Mouse (Mus musculus): ENCODE data around the gene Cspg5. TPM values are rescaled to one million over a fixed set of nuclear protein-coding genes. Genes with fewer than 3 reads are reported as not detected.

Cspg5 gene
- polyA plus RNA-seq, 1 experiment from 2014 or later: 2.4 TPM

- no peaks in the 10 kb centered on the region for H3K27me3 ChIP-seq (replicated peaks; ENCODE audit: control insufficient read depth, insufficient read depth, low read length)
- no peak for ATAC-seq
- H3K9me3 ChIP-seq (ENCODE audit: control insufficient read depth, low read length): no peaks in the 10 kb centered on the region
- no peak overlapping the region for H3K9ac ChIP-seq (ENCODE audit: low read depth, low read length)
- no peaks in the 10 kb centered on the region for H3K4me1 ChIP-seq (ENCODE audit: control insufficient read depth, insufficient read depth, low read length)
- H3K4me3 ChIP-seq (ENCODE audit: low read length): no peak overlapping the region
- H3K36me3 ChIP-seq (ENCODE audit: control insufficient read depth, insufficient read depth, low read length): no peaks in the 10 kb centered on the region
- no peak overlapping the region for H3K4me2 ChIP-seq (ENCODE audit: low read depth, low read length)
- no peak overlapping the region for H3K27ac ChIP-seq (ENCODE audit: low read length)
- 96% methylated on average over 1 of the region's 1 CpGs for WGBS
Observed at GRCm38 (mm10) chr9:110229112-110229511, 14.5 kb upstream of the Cspg5 start.

DNA sequence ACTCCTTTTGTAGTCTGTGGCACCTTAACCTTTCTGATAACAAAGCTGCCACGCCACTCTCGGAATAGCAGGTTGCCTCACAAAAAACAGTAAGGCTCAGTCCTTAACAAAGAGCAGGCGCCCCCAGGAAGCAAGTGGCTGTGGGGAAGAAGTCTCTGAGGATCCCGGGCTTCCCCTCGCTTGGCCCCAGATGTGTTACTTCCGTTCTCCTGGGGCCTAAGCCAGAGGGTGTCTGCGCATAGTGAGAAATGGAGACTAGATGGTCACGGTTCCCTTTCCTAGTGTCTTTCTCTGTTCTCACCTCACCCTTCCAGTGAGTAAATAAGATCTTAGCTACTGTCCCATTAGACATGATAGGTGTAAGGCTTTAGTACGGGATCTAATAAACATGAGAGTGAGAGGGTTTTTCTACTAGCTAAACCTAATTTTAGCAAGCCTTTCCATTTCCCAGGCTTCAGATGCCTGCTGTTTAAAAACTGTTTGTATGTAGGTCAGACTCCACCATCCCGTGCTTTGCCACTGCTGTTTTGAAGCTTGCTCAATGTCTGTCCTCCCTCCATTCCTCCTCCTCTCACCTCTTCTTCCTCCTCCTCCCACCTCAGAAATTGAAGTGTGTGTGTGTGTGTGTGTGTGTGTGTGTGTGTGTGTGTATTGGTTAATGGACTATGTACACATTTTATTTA, 13.9 kb upstream of the Cspg5 start:
- Histone ChIP-seq H3K27ac (ENCODE audit: low read length) (no peak overlapping the region), H3K4me2 (ENCODE audit: low read depth, low read length) (no peak overlapping the region), H3K9me3 (ENCODE audit: control insufficient read depth, low read length) (no peaks in the 10 kb centered on the region), H3K36me3 (ENCODE audit: control insufficient read depth, insufficient read depth, low read length) (no peaks in the 10 kb centered on the region), H3K27me3 (replicated peaks; ENCODE audit: control insufficient read depth, insufficient read depth, low read length) (no peaks in the 10 kb centered on the region), H3K4me1 (ENCODE audit: control insufficient read depth, insufficient read depth, low read length) (no peaks in the 10 kb centered on the region), H3K4me3 (ENCODE audit: low read length) (no peak overlapping the region), H3K9ac (ENCODE audit: low read depth, low read length) (no peak overlapping the region)
- no peak for ATAC-seq
- WGBS: 80% methylated on average over 10 of the region's 10 CpGs

- Histone ChIP-seq H3K9ac (ENCODE audit: low read depth, low read length) (no peak overlapping the region), H3K4me1 (ENCODE audit: control insufficient read depth, insufficient read depth, low read length) (no peaks in the 10 kb centered on the region), H3K4me2 (ENCODE audit: low read depth, low read length) (no peak overlapping the region), H3K27me3 (replicated peaks; ENCODE audit: control insufficient read depth, insufficient read depth, low read length) (no peaks in the 10 kb centered on the region), H3K36me3 (ENCODE audit: control insufficient read depth, insufficient read depth, low read length) (peaks cover 8% of the 10 kb centered on the region), H3K27ac (ENCODE audit: low read length) (no peak overlapping the region), H3K9me3 (ENCODE audit: control insufficient read depth, low read length) (no peaks in the 10 kb centered on the region), H3K4me3 (ENCODE audit: low read length) (no peak overlapping the region)
- ATAC-seq: no peak
- WGBS: 84% methylated on average over 16 of the region's 16 CpGs
Observed at GRCm38 (mm10) chr9:110230395-110231071, 13.1 kb upstream of the Cspg5 start.

GRCm38 (mm10) chr9:110234962-110235361, 8.6 kb upstream of the Cspg5 start:
- Histone ChIP-seq H3K4me1 (ENCODE audit: control insufficient read depth, insufficient read depth, low read length) (no peaks in the 10 kb centered on the region), H3K4me2 (ENCODE audit: low read depth, low read length) (no peak overlapping the region), H3K27me3 (replicated peaks; ENCODE audit: control insufficient read depth, insufficient read depth, low read length) (no peaks in the 10 kb centered on the region), H3K27ac (ENCODE audit: low read length) (no peak overlapping the region), H3K4me3 (ENCODE audit: low read length) (no peak overlapping the region), H3K9me3 (ENCODE audit: control insufficient read depth, low read length) (no peaks in the 10 kb centered on the region), H3K9ac (ENCODE audit: low read depth, low read length) (no peak overlapping the region), H3K36me3 (ENCODE audit: control insufficient read depth, insufficient read depth, low read length) (peaks cover 16% of the 10 kb centered on the region)
- 95% methylated on average over 6 of the region's 6 CpGs for WGBS
- no peak for ATAC-seq

DNA sequence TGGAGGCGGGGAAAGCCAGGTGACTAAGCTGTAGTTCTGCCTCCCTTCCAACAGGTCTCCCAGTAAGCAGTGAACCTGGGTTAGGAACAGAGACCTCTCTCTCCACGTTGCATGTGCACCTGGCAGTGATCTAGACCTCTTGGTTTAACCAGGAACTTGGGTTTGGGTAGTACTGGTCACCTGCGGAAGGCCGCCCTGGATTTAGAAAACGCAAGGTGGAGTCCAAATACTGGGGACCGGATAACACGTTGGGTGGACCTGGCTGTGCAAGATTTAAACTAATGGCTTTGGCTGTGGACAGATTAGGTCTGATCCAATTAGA, 945 bp downstream of the Cspg5 start:
- Histone ChIP-seq H3K27ac (ENCODE audit: low read length) (no peak overlapping the region), H3K27me3 (replicated peaks; ENCODE audit: control insufficient read depth, insufficient read depth, low read length) (peaks cover 4% of the 10 kb centered on the region; the same call in 1 of the 2 replicates), H3K9me3 (ENCODE audit: control insufficient read depth, low read length) (no peaks in the 10 kb centered on the region), H3K9ac (ENCODE audit: low read depth, low read length) (peak overlapping the region; percentile 66; the same call in 1 of the 2 replicates), H3K4me2 (ENCODE audit: low read depth, low read length) (peak overlapping the region; percentile 99), H3K4me1 (ENCODE audit: control insufficient read depth, insufficient read depth, low read length) (peaks cover 13% of the 10 kb centered on the region), H3K4me3 (ENCODE audit: low read length) (peak overlapping the region; percentile 74), H3K36me3 (ENCODE audit: control insufficient read depth, insufficient read depth, low read length) (0 out of 2 replicates have a peak, but pooled peaks cover 5% of the 10 kb centered on the region)
- 16% methylated on average over 7 of the region's 7 CpGs for WGBS
- no peak for ATAC-seq

- H3K36me3 ChIP-seq (ENCODE audit: control insufficient read depth, insufficient read depth, low read length): 0 out of 2 replicates have a peak, but pooled peaks cover 5% of the 10 kb centered on the region
- peak; percentile 42 for ATAC-seq
- peaks cover 16% of the 10 kb centered on the region for H3K4me1 ChIP-seq (ENCODE audit: control insufficient read depth, insufficient read depth, low read length)
- peak overlapping the region; percentile 99 for H3K4me2 ChIP-seq (ENCODE audit: low read depth, low read length)
- peak overlapping the region; percentile 74 for H3K4me3 ChIP-seq (ENCODE audit: low read length)
- under 1% methylated on average over 72 of the region's 93 CpGs for WGBS
- no peak overlapping the region for H3K27ac ChIP-seq (ENCODE audit: low read length)
- peaks cover 4% of the 10 kb centered on the region; the same call in 1 of the 2 replicates for H3K27me3 ChIP-seq (replicated peaks; ENCODE audit: control insufficient read depth, insufficient read depth, low read length)
- H3K9me3 ChIP-seq (ENCODE audit: control insufficient read depth, low read length): no peaks in the 10 kb centered on the region
- peak overlapping the region; percentile 66 for H3K9ac ChIP-seq (ENCODE audit: low read depth, low read length)
Observed at GRCm38 (mm10) chr9:110244889-110245589, 1.5 kb downstream of the Cspg5 start.

- WGBS: 1% methylated on average over 36 of the region's 40 CpGs
- ATAC-seq: peak; percentile 78
Observed at GRCm38 (mm10) chr9:110245590-110246320, 2.2 kb downstream of the Cspg5 start.

DNA sequence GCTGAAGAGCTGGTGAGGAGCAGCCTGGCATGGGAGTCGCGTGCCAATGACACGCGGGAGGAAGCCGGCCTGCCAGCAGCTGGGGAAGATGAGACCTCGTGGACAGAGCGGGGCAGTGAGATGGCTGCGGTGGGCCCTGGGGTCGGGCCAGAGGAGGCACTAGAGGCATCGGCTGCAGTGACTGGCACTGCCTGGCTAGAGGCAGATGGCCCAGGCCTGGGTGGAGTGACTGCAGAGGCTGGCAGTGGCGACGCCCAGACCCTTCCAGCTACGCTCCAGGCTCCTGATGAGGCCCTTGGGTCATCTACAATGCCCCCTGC, 2.7 kb downstream of the Cspg5 start:
- H3K9ac ChIP-seq (ENCODE audit: low read depth, low read length): 0 out of 2 replicates have a peak overlapping the region, but pooled peaks have one; percentile 66
- no peak overlapping the region for H3K27ac ChIP-seq (ENCODE audit: low read length)
- H3K27me3 ChIP-seq (replicated peaks; ENCODE audit: control insufficient read depth, insufficient read depth, low read length): peaks cover 4% of the 10 kb centered on the region; the same call in 1 of the 2 replicates
- ATAC-seq: peak; percentile 11; the same call in 1 of the 2 replicates
- H3K4me3 ChIP-seq (ENCODE audit: low read length): peak overlapping the region; percentile 74
- 38% methylated on average over 13 of the region's 13 CpGs for WGBS
- H3K9me3 ChIP-seq (ENCODE audit: control insufficient read depth, low read length): no peaks in the 10 kb centered on the region
- H3K4me1 ChIP-seq (ENCODE audit: control insufficient read depth, insufficient read depth, low read length): peaks cover 16% of the 10 kb centered on the region
- H3K4me2 ChIP-seq (ENCODE audit: low read depth, low read length): peak overlapping the region; percentile 99
- H3K36me3 ChIP-seq (ENCODE audit: control insufficient read depth, insufficient read depth, low read length): 0 out of 2 replicates have a peak, but pooled peaks cover 3% of the 10 kb centered on the region

More at GRCm38 (mm10) chr9:110245590-110246320, 2.2 kb downstream of the Cspg5 start:
- Histone ChIP-seq H3K4me2 (ENCODE audit: low read depth, low read length) (peak overlapping the region; percentile 99), H3K9ac (ENCODE audit: low read depth, low read length) (peak overlapping the region; percentile 66), H3K4me3 (ENCODE audit: low read length) (peak overlapping the region; percentile 74), H3K36me3 (ENCODE audit: control insufficient read depth, insufficient read depth, low read length) (0 out of 2 replicates have a peak, but pooled peaks cover 5% of the 10 kb centered on the region), H3K4me1 (ENCODE audit: control insufficient read depth, insufficient read depth, low read length) (peaks cover 16% of the 10 kb centered on the region), H3K27me3 (replicated peaks; ENCODE audit: control insufficient read depth, insufficient read depth, low read length) (peaks cover 4% of the 10 kb centered on the region; the same call in 1 of the 2 replicates), H3K27ac (ENCODE audit: low read length) (no peak overlapping the region), H3K9me3 (ENCODE audit: control insufficient read depth, low read length) (no peaks in the 10 kb centered on the region)

DNA sequence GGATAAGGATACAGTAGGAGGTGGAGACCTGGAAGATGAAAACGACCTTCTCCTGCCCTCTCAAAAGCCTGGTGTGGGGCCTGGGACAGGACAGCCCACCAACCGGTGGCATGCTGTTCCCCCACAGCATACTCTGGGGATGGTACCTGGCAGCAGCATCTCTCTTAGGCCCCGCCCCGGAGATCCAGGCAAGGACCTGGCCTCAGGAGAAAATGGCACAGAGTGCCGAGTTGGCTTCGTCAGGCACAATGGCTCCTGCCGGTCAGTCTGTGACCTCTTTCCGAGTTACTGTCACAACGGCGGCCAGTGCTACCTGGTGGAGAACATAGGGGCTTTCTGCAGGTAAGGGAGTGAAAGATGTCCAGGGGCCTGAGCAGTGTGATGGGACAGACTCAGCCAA, 3.5 kb downstream of the Cspg5 start:
- no peak for ATAC-seq
- H3K36me3 ChIP-seq (ENCODE audit: control insufficient read depth, insufficient read depth, low read length): no peaks in the 10 kb centered on the region
- no peak overlapping the region for H3K9ac ChIP-seq (ENCODE audit: low read depth, low read length)
- no peak overlapping the region for H3K4me2 ChIP-seq (ENCODE audit: low read depth, low read length)
- WGBS: 81% methylated on average over 10 of the region's 10 CpGs
- no peak overlapping the region for H3K27ac ChIP-seq (ENCODE audit: low read length)
- peaks cover 16% of the 10 kb centered on the region for H3K4me1 ChIP-seq (ENCODE audit: control insufficient read depth, insufficient read depth, low read length)
- no peaks in the 10 kb centered on the region for H3K9me3 ChIP-seq (ENCODE audit: control insufficient read depth, low read length)
- H3K4me3 ChIP-seq (ENCODE audit: low read length): no peak overlapping the region
- peaks cover 4% of the 10 kb centered on the region; the same call in 1 of the 2 replicates for H3K27me3 ChIP-seq (replicated peaks; ENCODE audit: control insufficient read depth, insufficient read depth, low read length)
